Mouse (Mus musculus) ES-E14 (cell line): Measurements from ENCODE around the gene Pkhd1. TPM values are rescaled to one million over a fixed set of nuclear protein-coding genes. Genes with fewer than 3 reads are reported as not detected.

ENCODE experiments used
- DNase-seq: peaks from one replicate; pipeline ENCODE4 v3.0.0-alpha.2; 2013; ENCODE audit warnings: low read depth, low spot score
- H3K27ac ChIP-seq: 2 replicates; pipeline ENCODE4 v1.5.1; 2012; ENCODE audit warnings: low read depth, mild to moderate bottlenecking, low read length, moderate library complexity, mixed read lengths; ENCODE audit not compliant: poor library complexity, insufficient read depth, severe bottlenecking
- H3K36me3 ChIP-seq: 2 replicates; pipeline ENCODE4 v1.6.1; 2012; ENCODE audit warnings: mild to moderate bottlenecking, low read length, moderate library complexity, mixed read lengths; ENCODE audit not compliant: control insufficient read depth, poor library complexity, insufficient read depth, severe bottlenecking
- H3K4me1 ChIP-seq, 2 experiments: fragments of 150-350 bp in 1 of 2; sonication (generic) in 1 of 2; 2 replicates each; pipeline ENCODE4 v1.6.1; 2012; ENCODE audit warnings: low read length in 2 of 2, mild to moderate bottlenecking in 1 of 2, mixed read lengths in 1 of 2; ENCODE audit not compliant: control insufficient read depth in 2 of 2, insufficient read depth in 2 of 2, poor library complexity in 1 of 2
- H3K4me3 ChIP-seq, 2 experiments: fragments of 150-350 bp in 1 of 2; sonication (generic) in 1 of 2; 2 replicates each; pipeline ENCODE4 v1.5.1; 2012; ENCODE audit warnings: low read length in 2 of 2, low read depth in 1 of 2, mild to moderate bottlenecking in 1 of 2, mixed read lengths in 1 of 2; ENCODE audit not compliant: insufficient read depth in 1 of 2, poor library complexity in 1 of 2, severe bottlenecking in 1 of 2
- H3K9ac ChIP-seq: 2 replicates; pipeline ENCODE4 v1.6.1; 2012; ENCODE audit warnings: low read depth, mild to moderate bottlenecking, low read length, mixed read lengths; ENCODE audit not compliant: poor library complexity, insufficient read depth, severe bottlenecking
- H3K9me3 ChIP-seq: fragments of 150-350 bp; sonication (generic); 2 replicates; pipeline ENCODE4 v1.6.1; 2012; ENCODE audit warnings: low read depth, mild to moderate bottlenecking, low read length; ENCODE audit not compliant: control insufficient read depth, insufficient read depth
- CHD2 ChIP-seq: IDR thresholded peaks from 2 replicates; pipeline ENCODE4 v1.6.1; 2014; ENCODE audit warnings: mild to moderate bottlenecking, low read depth, low read length, inconsistent platforms
- HCFC1 ChIP-seq: IDR thresholded peaks from 2 replicates; pipeline ENCODE4 v1.6.1; 2012; ENCODE audit warnings: low read length, inconsistent platforms, borderline replicate concordance; ENCODE audit not compliant: insufficient read depth
- MAFK ChIP-seq: IDR thresholded peaks from 2 replicates; pipeline ENCODE4 v1.6.1; 2014; ENCODE audit warnings: mild to moderate bottlenecking, low read depth, low read length, inconsistent platforms; ENCODE audit not compliant: insufficient read depth
- ZC3H11A ChIP-seq: IDR thresholded peaks from 2 replicates; pipeline ENCODE4 v1.6.1; 2012; ENCODE audit warnings: low read depth, mild to moderate bottlenecking, inconsistent platforms, low read length, borderline replicate concordance
- ZNF384 ChIP-seq: IDR thresholded peaks from 2 replicates; pipeline ENCODE4 v1.6.1; 2012; ENCODE audit warnings: low read depth, low read length, inconsistent platforms
- in situ Hi-C, 2 experiments: fragments of 600-800 bp; cut with MboI; formaldehyde crosslinking; loops; one replicate each; pipeline ENCODE4 v1.15.1; 2025; ENCODE audit warnings: low sequenced_read_pairs in 2 of 2, inconsistent platforms in 1 of 2; ENCODE audit not compliant: unreplicated experiment in 2 of 2
- total RNA-seq: library from RNA; depleted of rRNA; stranded (reverse); fragments of 300-350 nt; gene quantifications from 2 replicates; pipeline ENCODE4 v1.2.3, GENCODE M21; 2012

Gene Pkhd1
- total RNA-seq, 1 experiment: 2.0 TPM

DNA sequence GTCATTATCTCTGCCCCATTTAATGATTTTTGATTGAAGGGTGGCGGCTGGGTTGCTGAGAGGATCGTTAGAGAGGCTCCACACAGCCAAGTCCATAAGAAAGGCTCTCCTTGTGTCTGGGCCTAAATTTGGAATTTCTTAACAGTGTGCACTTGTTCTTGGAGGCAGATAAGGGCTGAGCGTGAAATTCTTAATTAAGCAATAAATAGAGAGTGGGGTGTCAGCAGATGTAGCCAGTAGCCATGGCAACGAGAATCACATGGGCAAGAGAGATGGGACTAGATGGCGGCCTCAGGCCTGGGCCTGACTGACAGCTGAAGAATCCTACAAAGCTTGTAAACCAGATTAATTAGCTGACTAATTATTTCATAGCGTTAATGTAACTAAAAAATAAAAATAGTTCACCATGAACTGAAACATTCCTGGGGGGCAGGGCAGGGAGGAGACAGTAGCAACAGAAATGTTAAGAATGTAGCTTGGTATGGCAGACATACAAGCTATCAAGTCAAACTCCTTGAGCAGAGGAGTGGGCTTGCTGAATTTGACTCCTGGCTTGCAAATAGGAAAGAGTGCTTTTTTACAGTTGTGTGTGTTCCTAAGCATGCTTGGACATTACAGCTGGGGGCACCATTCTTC, 314.8 kb downstream of the Pkhd1 start:
- Histone ChIP-seq H3K4me1 (no peaks in the 10 kb centered on the region), H3K9ac (no peak overlapping the region), H3K36me3 (no peaks in the 10 kb centered on the region), H3K4me3 (no peak overlapping the region), H3K27ac (no peak overlapping the region), H3K9me3 (no peaks in the 10 kb centered on the region)
- TF ChIP-seq MAFK (no peak), HCFC1 (no peak), ZC3H11A (no peak), ZNF384 (no peak)
- in situ Hi-C loops: loop anchor here (10.0 to 25.0 kb wide), 2 partner anchors 209 to 212 kb away; no protein-coding TSS in a partner anchor
- DNase-seq: no peak

DNA sequence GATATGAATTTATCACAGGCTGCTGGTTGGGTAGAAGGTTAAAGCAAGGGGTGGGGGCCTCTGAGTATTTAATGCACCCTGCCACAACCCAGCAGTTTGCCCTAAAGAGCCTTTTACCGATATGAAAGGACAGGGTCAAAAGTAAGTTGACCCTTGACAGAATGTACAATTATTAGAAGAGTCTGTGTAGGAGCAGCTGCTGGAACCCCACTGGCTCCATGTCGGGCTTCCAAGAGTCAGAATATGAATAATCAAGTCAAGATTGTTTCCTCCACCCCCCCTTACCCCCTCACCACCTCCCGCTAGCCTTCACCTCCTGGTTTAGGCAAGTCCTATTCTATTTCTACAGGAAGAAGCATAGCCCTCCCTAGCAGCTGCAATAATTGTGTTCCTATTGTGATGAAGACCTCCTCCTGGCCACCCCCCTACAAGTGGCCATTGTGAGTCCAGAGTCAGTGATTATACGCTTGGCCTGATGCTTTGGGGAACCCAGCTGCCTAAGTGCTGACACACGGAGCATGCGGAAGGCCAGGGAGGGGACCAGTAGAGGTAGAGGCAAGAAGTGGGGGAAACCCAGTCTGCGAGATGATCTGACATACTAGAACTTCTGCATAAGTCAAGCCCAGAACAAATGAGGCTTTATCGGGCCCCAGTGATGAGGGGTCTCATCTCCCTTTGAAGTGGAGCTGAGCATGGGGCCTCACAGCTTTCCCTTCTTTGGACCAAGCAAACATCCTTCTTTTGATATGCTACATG, 315.5 kb downstream of the Pkhd1 start:
- Histone ChIP-seq H3K4me1 (no peaks in the 10 kb centered on the region), H3K27ac (no peak overlapping the region), H3K4me3 (no peak overlapping the region), H3K9me3 (no peaks in the 10 kb centered on the region), H3K9ac (no peak overlapping the region), H3K36me3 (no peaks in the 10 kb centered on the region)
- in situ Hi-C loops: loop anchor here (10.0 to 25.0 kb wide), 2 partner anchors 210 to 212 kb away; no protein-coding TSS in a partner anchor
- no peak for DNase-seq
- no peak for TF ChIP-seq ZC3H11A
- TF ChIP-seq HCFC1: no peak
- TF ChIP-seq CHD2: no peak
- TF ChIP-seq ZNF384: no peak
- no peak for TF ChIP-seq MAFK

- Histone ChIP-seq H3K4me1 (no peaks in the 10 kb centered on the region), H3K27ac (no peak overlapping the region), H3K9ac (no peak overlapping the region), H3K4me3 (no peak overlapping the region), H3K9me3 (no peaks in the 10 kb centered on the region), H3K36me3 (no peaks in the 10 kb centered on the region)
- TF ChIP-seq MAFK (no peak), HCFC1 (no peak), ZC3H11A (no peak), ZNF384 (no peak), CHD2 (no peak)
- DNase-seq: no peak
- in situ Hi-C loops: loop anchor here (10.0 to 25.0 kb wide), 2 partner anchors 211 to 213 kb away; no protein-coding TSS in a partner anchor
Measured at GRCm38 (mm10) chr1:20301631-20302030, 316.2 kb downstream of the Pkhd1 start.

DNA sequence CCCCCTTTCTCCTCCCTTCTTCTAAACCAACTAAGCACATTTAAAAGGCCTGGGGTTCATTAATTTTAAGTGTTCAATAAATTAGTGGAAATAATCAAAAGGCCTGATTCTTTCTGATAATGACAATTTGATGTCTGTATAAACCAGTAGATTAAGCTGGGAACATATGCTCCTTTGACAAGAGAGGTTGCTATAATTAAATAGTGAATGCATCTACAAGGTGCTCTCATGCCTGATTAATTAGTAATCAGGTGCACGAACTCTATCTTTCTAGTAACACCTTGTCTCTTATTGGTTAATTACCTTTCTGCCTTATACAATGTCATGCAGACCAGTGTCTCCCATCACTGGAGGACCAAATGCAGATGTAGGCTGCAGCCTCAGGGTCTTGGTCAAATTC, 329.2 kb downstream of the Pkhd1 start:
- Histone ChIP-seq H3K36me3 (no peaks in the 10 kb centered on the region), H3K4me1 (no peaks in the 10 kb centered on the region), H3K9ac (no peak overlapping the region), H3K27ac (no peak overlapping the region), H3K9me3 (no peaks in the 10 kb centered on the region), H3K4me3 (no peak overlapping the region)
- in situ Hi-C loops: no loop called here
- DNase-seq: no peak
- TF ChIP-seq CHD2 (no peak), MAFK (no peak), HCFC1 (no peak), ZC3H11A (no peak), ZNF384 (no peak)
